Mouse (Mus musculus) cerebellum, adult (tissue): ENCODE measurements at regions not wholly inside any gene's neighbourhood (a gene's known extent, or its start where the extent isn't known, plus 50 kb on each side); places are given as distances from the start of the nearest gene placed in this dataset.

Experiments
- ATAC-seq: cut with Nextera tagmentation; 2 replicates; pipeline ENCODE4 v1.9.2; 2017; ENCODE audit warnings: mild to moderate bottlenecking, moderate library complexity, mixed read lengths; ENCODE audit not compliant: insufficient number of reproducible peaks, low FRiP score, low TSS enrichment

GRCm38 (mm10) chrX:19084435-19084834 lies 396.7 kb downstream of the Tex13c3 start:
- no peak for ATAC-seq

- no peak for ATAC-seq
Measured at GRCm38 (mm10) chrX:19080021-19080420, 401.1 kb downstream of the Tex13c3 start.
